Mouse (Mus musculus): ENCODE measurements around the gene Creb3l4.
"Not testable (repeated sequence)": the region's sequence is repeated elsewhere in the genome, so short reads cannot be mapped to it uniquely, and the experiment has no call there.

Creb3l4 gene

DNA sequence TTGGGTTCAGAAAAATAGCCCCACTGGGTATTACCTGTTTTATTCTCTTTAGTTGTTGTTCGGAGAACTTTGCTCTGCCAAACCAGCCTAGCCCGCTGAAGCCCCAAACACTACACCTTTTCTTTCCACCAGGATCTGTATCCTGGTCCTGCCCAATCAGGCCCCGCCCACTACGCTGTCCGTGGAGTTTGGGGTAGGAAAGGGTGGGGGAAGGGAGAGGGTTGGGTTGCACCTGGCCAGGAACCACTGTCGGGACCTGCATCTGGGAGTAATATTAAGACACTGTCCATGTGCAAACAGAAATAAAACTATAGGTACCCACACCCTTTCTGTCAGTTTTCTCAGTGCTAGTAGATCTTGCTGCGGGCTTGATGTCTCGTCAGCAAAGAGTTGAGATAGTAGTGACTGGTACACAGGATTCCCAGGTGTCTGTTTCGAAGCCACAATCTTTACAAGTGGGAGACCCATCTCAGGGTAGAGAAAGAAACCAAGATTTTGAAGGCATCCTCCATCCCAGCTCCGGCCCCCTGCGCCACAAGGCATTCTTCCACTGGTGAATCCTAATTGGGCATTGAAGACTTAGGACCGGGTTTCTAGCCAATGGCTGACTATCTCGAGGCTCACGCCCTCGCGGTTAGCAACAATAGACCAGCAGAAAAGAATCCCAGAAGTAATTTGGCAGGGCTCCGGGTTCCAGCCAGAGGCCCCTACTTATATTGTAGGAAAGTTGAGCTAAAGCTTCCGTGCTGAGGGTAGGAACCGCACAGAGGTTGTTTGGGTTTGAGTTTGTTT, at the start of gene Creb3l4:
TSS of gene Creb3l4 (minus strand) at position 529 of the 792 bp plus-strand sequence.
- peak; percentile 60 for DNase-seq (ENCODE audit: low spot score)

- peak; percentile 99 for DNase-seq (ENCODE audit: low spot score)
Measured at GRCm38 (mm10) chr3:90292345-90293275, 49.3 kb upstream of the Creb3l4 start, which contains the start of gene Gatad2b. Gene Gatad2b (plus strand): TSS chr3:90293178.

DNA sequence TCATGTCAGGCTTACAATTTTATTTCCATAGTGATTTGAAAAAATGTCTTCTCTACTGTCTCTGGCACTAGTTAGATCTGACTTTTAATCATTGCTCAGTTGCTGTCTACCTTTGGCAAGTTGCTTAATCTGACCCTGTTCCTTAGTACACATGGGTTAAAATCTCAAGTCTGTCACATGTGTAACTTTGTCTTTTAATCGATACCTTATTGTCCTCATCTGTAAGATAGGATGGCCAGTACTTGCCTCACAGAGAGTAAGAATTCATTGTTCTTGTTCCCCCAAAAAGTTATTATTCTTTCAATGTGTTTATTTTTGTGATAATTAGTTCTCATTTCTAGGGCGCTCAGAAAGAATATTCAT, 48.7 kb upstream of the Creb3l4 start:
- no peak for DNase-seq (ENCODE audit: low spot score)

GRCm38 (mm10) chr3:90290602-90291001, 47.3 kb upstream of the Creb3l4 start:
- no peak for DNase-seq (ENCODE audit: low spot score)

GRCm38 (mm10) chr3:90289403-90289802, 46.1 kb upstream of the Creb3l4 start:
- not testable (repeated sequence) for DNase-seq (ENCODE audit: low spot score)

- no peak for DNase-seq (ENCODE audit: low spot score)
Measured at GRCm38 (mm10) chr3:90284150-90284549, 40.8 kb upstream of the Creb3l4 start.

- no peak for DNase-seq (ENCODE audit: low spot score)
Measured at GRCm38 (mm10) chr3:90280708-90281107, 37.4 kb upstream of the Creb3l4 start.

DNA sequence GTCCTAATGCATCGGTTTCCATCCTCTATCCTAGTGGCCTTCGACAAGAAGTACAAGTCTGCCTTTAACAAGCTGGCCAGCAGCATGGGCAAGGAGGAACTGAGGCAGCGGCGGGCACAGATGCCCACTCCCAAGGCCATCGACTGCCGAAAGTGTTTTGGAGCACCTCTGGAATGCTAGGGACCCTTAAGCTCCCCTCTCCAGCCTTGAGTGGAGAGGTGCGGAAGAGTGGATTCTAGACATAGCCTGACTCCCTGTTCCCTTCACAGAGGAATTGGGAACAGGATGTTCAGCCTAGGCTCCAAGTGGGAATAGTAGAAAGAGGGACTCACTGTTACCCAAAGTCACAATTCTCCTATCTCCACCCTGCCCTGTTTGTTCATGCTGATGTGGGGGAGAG, 36.4 kb upstream of the Creb3l4 start:
- no peak for DNase-seq (ENCODE audit: low spot score)

DNA sequence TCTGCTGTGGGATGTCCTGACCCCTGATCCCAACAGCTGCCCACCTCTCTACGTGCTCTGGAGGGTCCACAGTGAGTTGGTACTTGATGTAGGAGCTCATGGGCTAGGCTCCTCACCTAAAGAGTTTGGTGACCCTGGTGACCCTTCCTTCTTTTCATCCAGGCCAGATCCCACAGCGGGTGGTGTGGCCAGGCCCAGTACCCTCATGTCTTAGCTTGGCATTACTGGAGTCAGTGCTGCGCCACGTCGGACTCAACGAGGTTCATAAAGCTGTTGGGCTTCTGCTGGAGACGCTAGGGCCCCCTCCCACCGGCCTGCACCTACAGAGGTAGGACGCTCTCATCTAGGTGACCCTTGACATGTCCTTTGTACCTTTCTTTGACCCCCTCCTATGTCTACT, 35.9 kb upstream of the Creb3l4 start:
- no peak for DNase-seq (ENCODE audit: low spot score)

GRCm38 (mm10) chr3:90278211-90278610, 34.9 kb upstream of the Creb3l4 start:
- no peak for DNase-seq (ENCODE audit: low spot score)

DNA sequence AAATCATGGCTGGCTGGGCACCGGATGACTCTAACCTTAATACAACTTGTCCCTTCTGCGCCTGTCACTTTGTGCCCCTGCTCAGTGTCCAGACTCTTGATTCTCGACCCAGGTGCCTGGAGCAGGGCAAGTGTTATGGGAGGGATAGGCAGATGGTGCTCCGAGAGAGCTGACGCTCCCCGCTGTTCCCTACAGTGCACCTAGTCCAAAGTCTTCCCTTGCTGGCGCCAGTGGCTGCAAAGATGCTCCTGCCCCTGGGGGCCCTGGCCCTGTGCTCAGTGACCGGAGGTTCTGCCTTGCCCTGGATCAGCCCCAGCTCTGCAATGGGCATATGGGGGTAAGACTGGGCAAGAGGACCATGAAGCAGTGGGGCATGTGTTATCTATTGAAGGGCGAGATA, 34.5 kb upstream of the Creb3l4 start:
- DNase-seq (ENCODE audit: low spot score), result no peak

- DNase-seq (ENCODE audit: low spot score), result no peak
Measured at GRCm38 (mm10) chr3:90276858-90277257, 33.5 kb upstream of the Creb3l4 start.

DNA sequence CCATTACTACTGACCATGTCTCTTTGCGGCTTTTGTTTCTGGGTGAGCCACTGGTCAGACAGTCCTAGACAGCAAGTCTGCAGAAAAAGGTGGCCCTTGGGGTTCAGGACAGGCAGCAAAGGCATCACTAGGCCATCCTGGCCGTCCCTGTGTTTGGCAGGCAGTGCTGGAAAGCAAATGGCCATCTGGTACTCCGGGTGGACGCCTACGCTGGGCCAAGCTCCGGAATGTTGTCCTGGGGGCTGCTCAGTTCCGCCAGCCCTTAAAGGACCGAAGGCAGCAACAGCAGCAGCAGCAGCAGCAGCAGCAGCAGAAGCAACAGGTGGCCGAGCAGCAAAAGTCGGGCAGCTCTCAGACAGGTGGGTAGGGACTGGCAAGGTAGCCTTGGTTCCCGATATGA, 32.0 kb upstream of the Creb3l4 start:
- DNase-seq (ENCODE audit: low spot score), result no peak

DNA sequence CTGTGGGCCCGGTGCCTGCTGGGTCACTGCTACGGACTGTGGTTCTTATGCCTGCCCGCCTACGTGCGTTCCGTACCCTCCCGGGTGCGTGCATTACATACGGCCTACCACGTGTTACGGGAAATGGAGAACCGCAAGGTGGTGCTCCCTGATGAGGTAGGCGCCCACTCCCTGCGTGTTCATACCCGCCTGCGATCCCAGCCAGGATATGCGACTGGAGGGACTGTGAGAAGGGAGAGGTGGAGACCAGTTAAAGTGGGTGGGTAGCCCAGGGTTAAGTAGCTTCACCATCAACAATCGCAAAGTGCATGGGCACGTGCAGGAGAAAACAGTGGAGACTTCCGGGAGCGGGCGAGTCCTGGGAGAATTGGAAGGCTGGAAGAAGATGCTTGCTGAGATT, 30.5 kb upstream of the Creb3l4 start:
- DNase-seq (ENCODE audit: low spot score), result no peak

- no peak for DNase-seq (ENCODE audit: low spot score)
Measured at GRCm38 (mm10) chr3:90272170-90272569, 28.9 kb upstream of the Creb3l4 start.

- no peak for DNase-seq (ENCODE audit: low spot score)
Measured at GRCm38 (mm10) chr3:90270784-90271183, 27.5 kb upstream of the Creb3l4 start.

DNA sequence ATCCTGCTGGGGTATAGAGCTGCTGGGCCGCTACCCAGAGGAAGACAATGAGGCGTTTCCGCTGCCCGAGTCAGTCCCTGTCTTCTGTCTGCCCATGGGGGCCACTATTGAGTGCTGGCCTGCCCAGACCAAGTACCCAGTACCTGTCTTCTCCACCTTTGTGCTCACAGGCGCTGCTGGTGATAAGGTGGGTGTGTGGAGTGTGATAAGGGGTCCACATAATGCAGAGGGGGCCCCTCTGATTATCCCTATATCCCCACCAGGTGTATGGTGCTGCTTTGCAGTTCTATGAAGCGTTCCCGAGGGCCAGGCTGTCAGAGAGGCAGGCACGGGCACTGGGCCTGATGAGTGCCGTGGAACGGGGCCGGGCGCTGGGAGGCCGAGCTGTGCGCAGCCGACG, 25.7 kb upstream of the Creb3l4 start:
- no peak for DNase-seq (ENCODE audit: low spot score)

GRCm38 (mm10) chr3:90268190-90268589, 24.9 kb upstream of the Creb3l4 start:
- no peak for DNase-seq (ENCODE audit: low spot score)

DNA sequence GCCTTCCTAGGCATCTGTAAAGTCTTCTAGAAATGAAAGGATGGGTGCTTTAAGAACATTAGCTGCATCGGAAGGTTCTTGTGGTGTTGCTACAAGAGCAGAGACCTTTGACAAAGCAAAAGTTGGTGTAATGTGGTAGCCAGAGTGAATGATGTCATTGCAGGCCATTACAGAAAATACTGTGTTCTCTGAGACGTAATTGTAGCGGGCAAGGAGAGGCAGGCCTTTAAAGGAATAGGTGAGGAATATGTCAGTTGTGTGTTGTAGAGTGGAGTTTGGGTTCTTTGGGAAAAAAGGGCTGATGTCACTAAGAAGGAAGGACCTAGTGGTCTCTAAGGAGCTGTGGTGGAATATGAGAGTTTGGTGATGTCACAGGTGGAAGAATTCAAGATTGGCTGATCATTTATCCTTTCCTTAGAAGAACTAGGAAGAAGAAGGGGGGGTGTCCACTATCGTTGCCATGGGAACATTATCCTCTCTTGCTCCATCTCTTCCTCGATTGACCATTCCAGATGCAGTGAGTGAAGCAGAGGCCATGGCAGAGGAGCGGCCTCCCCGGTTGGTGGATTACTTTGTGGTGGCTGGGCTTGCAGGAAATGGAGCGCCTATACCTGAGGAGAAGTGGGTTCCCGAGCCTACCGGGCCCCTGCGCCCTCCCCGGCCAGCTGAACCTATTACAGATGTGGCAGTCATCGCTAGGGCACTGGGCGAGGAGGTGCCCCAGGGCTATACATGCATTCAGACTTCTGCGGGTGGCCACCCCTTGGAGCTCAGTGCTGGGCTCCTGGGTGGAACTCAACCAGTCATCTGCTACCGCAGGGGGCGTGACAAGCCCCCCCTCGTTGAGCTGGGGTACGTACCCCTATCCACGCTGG, 23.8 kb upstream of the Creb3l4 start:
- no peak for DNase-seq (ENCODE audit: low spot score)

DNA sequence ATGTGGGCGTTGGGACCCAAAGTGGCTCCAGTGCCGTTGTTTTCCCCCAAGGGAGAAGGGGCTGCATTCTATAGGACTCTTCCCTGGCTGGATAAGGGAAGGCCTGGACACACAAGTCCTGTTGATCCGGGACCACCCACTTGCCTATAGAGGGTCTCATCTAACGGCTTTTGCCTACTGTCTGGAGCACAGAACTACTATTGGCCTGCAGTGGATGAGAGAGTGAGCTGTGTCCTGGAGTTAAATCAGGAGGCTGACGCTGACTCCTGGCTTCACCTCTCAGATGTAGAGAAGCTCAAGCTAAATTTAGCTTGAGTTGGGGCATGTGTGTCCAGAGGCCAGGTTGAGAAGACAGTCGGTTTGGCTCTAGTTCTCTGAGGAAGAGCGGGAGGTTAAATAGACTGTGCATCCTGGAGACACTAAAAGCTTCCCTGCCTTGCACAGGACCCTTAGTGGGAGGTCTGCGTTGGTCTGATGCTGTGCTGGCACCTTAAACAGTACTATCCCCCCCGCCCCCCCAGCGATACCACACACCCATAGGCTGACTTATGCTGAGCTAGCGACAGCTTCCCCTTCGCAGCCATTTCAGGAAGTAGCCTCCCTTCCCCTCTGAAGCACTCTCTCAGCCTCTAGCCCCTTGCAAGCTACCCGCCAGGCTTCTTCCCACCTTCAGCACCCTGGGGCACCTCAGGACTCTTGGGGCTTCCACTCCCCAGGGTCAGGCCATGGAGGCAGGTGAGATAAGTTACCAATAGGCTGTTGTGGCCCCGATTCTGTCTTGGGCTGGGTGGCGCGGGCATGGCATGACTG, 22.8 kb upstream of the Creb3l4 start:
- DNase-seq (ENCODE audit: low spot score), result no peak

Data from ovary, adult 18-20 months (tissue).